Mouse (Mus musculus) lung, postnatal 0 days (tissue): Measurements from ENCODE around the gene Ilf3.

Experiments
- CTCF ChIP-seq: IDR thresholded peaks from 2 replicates; pipeline ENCODE4 v1.5.1; 2016; ENCODE audit warnings: antibody characterized with exemption, mild to moderate bottlenecking
- EP300 ChIP-seq: IDR thresholded peaks from 2 replicates; pipeline ENCODE4 v1.6.1; 2016; ENCODE audit warnings: antibody characterized with exemption, mild to moderate bottlenecking, control low read depth

DNA sequence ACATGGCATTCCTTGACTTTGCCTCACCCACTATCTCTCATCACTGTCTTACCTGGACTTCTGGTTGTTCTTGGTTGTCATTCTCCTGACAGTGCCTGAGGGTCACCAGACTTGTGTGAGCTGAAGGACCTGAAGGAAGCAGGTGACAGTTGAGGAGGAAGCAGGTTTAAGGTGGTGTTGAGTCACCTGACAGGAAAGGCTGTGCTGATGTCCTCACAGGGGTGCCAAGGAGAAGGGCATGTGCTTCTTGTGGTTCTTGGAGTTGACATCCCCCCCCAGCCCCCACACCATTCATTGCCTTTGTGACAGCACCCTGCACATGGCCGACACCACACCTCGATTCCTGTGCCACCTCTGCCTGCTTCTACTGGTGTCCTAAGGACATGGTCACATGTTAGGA lies 80.1 kb downstream of the Ilf3 start:
- TF ChIP-seq CTCF, result no peak
- no peak for TF ChIP-seq EP300
